Mouse (Mus musculus): ENCODE measurements around the gene Ttf1. TPM values are rescaled to one million over a fixed set of nuclear protein-coding genes. Genes with fewer than 3 reads are reported as not detected.

The Ttf1 gene
- polyA plus RNA-seq, 1 experiment from 2014 or later: 12.5 TPM

DNA sequence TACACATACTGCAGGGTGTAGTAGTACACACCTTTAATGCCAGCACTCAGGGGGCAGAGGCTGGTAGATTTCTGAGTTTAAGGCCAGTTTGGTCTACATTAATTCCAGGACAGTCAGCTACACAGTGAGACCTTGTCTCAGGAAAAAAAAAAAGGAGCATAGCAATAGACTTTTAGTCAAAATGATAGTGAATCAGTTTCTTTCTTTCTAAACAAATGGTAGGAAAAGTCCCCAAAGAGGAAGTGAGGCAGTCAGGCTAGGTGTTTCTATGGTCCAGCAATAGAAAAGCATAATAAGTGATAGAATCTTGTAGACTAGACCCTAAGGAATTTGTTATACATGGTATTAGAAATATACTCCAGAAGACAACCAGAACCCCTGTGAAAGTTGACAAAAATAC lies 75.1 kb downstream of the Ttf1 start:
- Histone ChIP-seq H3K4me3 (replicated peaks) (no peak overlapping the region), H3K9ac (no peak overlapping the region), H3K27me3 (no peaks in the 10 kb centered on the region), H3K9me3 (replicated peaks) (no peaks in the 10 kb centered on the region), H3K27ac (replicated peaks) (no peak overlapping the region), H3K4me2 (replicated peaks) (no peak overlapping the region), H3K36me3 (peaks cover 51% of the 10 kb centered on the region), H3K4me1 (no peaks in the 10 kb centered on the region)
- no peak for ATAC-seq (ENCODE audit: insufficient number of reproducible peaks, low FRiP score, low TSS enrichment, low read depth)

Other genes with a start within 250 kb of the Ttf1 start
- 13.3 and 13.7 TPM in 2 replicates for gene Gtf3c4, start 219.9 kb upstream of the Ttf1 start, polyA plus RNA-seq (2015; fragmentation: Nextera tagmentation; extraction: Ambion mirVana)
- gene Ddx31, start 219.9 kb upstream of the Ttf1 start, polyA plus RNA-seq (2015; fragmentation: Nextera tagmentation; extraction: Ambion mirVana): 13.4 and 13.7 TPM in 2 replicates
- 0.07 TPM in 1 of 2 replicates, not detected in the other for gene Barhl1, start 143.6 kb upstream of the Ttf1 start, polyA plus RNA-seq (2015; fragmentation: Nextera tagmentation; extraction: Ambion mirVana)
- gene Cfap77, start 5.2 kb upstream of the Ttf1 start, polyA plus RNA-seq (2015; fragmentation: Nextera tagmentation; extraction: Ambion mirVana): 0.56 and 1.8 TPM in 2 replicates
- gene Setx, start 63.9 kb downstream of the Ttf1 start, polyA plus RNA-seq (2015; fragmentation: Nextera tagmentation; extraction: Ambion mirVana): 6.5 and 8.7 TPM in 2 replicates
- 0.88 and 1.2 TPM in 2 replicates for gene Ntng2, start 192.7 kb downstream of the Ttf1 start, polyA plus RNA-seq (2015; fragmentation: Nextera tagmentation; extraction: Ambion mirVana)